Mouse (Mus musculus) spleen, adult 2 months (tissue): Measurements from ENCODE around the gene Lexm.

Source experiments
- CTCF ChIP-seq: fragments of 200-500 bp; IDR thresholded peaks from 2 replicates; pipeline ENCODE4 v1.5.1; 2011; ENCODE audit warnings: mild to moderate bottlenecking, inconsistent platforms; ENCODE audit not compliant: insufficient read depth, insufficient read length, insufficient replicate concordance; ENCODE audit errors: extremely low read depth
- POLR2A ChIP-seq: fragments of 200-500 bp; IDR thresholded peaks from 2 replicates; pipeline ENCODE4 v1.6.1; 2011; ENCODE audit warnings: low read depth, low read length, inconsistent platforms

- TF ChIP-seq CTCF = no peak
- no peak for TF ChIP-seq POLR2A
These were observed 10.8 kb upstream of the Lexm start for GRCm38 (mm10) chr4:106627809-106628208.
